Mouse (Mus musculus) layer of hippocampus, adult 11-12 months (tissue): ENCODE results near the gene Diaph2.
"Not testable (repeated sequence)": the region's sequence is repeated elsewhere in the genome, so short reads cannot be mapped to it uniquely, and the experiment has no call there.

Experiments used
- DNase-seq: peaks from one replicate; pipeline ENCODE4 v3.0.0; 2022; ENCODE audit warnings: low spot score

Gene Diaph2

DNA sequence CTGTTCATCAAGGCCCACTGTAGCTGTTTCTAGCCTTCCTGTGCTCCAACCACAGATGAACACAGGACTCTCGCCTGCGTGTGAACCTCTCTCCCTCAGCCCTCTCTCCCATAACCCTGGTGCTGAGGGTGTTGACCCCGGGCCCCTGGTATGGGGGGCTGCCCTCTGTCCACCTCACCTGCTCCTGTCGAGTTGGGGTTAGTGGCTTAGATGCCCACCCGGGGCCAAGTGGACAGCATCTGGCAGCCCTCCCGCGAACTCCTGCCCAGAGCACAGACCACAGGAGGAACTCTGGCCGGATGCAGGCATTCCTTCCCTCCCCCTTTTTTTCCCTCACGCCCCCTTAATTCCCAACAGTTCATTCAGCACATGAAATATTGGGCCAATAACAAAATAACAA is 537.5 kb downstream of the Diaph2 start:
- no peak for DNase-seq

DNA sequence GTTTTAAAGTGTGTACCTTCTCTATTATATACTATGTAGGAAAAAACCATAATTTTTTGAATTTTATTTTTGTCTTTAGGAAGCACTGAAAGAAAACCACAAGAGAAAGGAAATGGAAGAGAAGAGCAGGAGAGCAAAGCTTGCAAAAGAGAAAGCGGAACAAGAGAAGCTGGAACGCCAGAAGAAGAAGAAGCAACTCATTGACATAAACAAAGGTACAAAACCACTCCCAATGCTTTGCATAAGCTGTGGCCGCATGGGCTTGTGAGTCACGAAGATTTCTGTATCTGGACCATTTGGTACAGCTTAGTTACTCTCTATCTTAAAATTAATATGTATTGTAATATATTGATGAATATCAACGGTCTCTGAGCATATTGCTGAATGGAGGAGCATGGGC is 540.2 kb downstream of the Diaph2 start:
- no peak for DNase-seq

DNA sequence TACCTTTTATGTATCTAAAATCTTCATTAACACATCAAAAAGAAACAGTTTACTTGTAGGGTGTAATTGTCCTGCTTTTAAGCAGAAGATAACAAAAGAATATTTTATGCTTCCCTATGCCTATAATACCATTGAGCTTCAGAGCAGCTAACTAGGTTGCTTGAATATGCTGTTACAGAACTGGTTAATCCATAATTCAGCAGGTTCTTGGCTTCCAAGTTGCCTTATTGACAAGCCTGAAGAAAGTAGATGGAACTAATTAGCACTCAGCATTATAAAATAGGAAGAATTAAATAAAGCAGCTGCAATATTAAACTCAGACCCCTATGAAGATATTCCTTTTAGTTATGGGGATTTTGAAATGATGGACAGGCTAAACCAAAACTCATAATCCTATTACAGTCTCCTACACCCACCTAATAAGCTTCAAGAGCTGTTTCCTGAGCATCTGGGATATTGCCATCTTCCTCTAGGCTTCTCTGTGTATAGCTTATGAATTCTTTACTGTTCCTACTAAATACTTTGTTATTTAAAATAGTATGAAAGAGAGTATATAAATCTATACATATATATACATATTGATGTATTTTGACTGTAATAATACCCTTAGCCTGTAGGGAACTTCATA is 601.4 kb downstream of the Diaph2 start:
- no peak for DNase-seq

DNA sequence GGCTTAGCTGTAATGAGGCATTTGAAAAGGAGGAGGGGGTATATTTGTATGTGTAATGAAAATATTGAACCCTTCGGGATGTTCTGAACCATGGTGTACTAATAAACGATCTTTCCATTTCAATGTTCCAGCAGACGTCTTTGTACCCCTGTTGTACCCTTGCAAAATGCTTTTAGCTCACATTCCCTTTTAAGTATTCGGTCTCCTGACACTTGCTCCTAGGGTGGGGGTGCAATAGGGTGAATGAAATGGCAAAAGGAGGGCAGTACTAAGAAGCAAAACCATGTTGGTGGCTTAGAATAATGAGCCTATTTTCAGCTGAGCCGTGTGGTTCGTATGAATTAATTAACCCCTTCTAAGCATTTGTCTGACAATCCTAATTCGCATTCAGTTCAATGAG is 601.9 kb downstream of the Diaph2 start:
- DNase-seq: no peak

DNA sequence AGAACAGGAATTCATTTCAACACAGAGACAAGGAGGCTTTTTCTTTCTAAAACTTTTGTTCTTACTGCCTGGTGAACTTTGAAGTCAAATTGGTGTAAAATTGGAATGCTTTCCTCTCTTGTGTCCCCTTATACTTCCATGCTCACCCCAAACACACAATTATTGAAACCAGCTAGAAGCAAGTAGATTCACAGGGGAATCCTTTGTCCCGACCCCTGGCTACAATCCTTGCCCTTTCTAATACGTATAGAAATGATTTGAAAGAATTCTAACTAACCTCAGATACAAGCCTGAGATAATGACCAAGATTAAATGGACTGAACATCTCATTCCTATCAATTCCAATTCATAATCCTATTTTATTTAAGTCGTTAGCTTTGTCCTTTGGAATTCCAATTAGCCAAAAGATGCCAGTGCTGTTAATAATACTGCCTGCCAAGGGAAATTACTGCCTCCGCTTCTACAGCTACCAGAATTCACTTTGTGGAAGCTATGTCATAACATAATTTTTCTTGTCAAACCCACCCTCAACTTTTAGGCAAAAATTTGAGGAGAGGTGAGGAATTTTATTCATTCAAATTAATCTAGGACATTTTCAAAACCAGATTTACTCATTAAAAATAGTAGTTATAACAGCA is 644.1 kb downstream of the Diaph2 start:
- no peak for DNase-seq

DNA sequence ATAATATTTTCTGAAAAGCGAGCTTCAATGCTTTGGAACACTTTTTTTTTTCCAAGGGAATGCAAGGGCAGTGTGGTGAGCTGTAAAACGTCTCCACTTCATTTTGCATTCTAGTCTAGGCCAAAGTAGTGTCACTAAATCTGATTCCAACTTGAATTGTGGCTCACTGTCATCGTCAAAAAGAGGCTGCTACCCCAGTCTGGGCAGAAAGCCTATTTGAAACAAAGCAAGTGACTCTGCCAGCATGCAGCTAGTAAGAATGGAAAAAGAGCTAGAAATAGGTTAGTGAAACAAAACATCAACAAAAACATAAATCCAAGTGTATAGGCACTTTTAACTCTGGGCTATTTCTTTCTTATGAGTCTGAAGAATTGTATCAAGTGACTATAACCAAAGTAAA is 653.7 kb downstream of the Diaph2 start:
- peak; percentile 4 for DNase-seq

DNA sequence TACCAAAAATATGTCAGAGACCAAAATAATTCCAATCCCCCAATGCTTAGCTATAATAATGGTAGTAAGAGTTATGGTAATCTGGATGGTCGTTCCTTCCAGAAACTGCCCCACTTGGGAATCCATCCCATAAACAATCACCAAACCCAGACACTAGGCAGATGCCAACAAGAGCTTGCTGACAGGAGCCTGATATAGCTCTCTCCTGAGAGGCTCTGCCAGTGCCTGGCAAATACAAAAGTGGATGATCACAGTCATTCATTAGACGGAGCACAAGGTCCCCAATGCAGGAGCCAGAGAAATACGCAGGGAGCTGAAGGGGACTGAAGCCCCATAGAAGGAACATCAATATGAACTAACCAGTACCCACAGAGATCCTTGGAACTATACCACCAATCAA is 657.9 kb downstream of the Diaph2 start:
- DNase-seq: not testable (repeated sequence)

DNA sequence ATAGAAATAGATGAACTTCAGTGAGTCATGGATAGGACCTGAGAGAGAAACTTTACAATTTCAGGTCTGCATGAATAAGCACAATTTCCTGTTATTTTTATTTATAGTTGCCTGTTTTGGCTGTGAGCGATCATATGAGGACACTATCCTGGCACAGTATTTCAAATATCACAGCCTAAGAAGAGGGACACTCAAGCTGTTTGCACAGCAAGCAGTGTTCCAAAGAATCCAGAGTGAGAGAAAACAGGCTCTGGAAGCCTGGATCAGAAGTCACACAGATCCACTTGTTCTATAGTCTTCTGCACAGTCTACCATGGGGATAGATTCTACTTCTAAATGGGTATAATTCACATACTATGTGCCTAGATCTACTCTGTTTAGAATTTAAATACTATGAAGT is 659.4 kb downstream of the Diaph2 start:
- DNase-seq: no peak

DNA sequence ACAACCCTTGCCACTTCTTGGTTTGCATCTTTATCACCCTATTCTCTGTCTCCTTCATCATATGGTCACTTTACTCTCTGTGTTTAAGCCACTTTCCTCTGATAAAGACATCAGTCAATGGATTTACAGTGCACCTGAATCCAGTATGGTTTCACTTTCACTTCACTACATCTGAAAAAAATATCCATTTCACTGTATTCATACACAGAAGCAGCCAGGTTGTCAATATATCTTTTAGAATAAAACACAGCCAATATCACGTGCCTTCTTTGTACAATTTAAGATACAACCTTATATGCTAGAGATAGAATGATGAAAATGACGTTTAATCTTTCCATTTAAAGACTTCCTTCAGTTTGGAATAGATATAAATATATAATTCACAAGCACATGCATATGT is 673.6 kb downstream of the Diaph2 start:
- no peak for DNase-seq

DNA sequence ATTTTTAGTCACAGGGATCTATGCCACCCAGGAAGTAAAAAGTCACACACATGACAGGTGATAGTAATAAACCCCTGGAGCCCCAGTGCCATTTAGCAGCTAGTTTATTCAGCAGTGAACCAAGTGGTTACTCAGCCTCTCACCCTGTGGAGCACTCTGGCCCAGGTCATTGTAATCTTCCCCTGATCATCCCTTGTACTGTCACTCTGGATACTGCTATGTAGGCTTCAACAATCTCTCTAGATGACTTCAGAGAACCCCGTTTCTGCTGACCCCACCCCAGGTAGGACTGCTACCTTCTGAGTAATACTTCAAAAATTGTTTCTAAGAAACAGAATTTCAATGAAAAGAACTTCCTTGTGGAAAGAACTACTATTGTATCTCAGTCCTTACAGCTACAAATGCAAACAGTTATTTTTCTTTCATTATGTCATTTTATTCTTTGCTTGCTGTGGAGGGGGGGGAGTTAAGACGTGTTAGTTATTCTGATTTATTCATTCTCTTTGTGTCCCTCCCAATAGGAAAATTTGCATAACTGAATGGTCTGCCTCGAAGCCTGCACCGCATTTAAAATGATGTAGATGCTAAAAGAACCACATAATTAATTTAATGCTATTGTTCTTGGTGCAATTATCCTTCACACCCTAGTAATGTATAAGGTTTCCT is 702.4 kb downstream of the Diaph2 start:
- DNase-seq: no peak

DNA sequence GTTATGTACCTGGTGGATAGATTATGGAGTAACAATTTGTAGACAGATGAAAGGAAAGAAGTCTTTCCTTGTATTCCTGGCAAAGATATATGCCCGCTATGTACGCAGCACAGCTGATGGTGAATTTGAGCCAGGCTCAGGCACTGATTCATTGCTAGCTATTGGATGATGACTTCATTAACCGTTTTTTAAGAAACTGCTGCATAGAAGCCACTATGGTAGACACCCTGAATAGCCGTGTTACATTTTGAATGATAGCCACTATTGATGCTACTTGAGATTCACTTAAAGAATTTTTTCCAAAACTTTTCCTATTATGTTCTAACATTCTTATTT is 702.9 kb downstream of the Diaph2 start:
- DNase-seq: no peak

DNA sequence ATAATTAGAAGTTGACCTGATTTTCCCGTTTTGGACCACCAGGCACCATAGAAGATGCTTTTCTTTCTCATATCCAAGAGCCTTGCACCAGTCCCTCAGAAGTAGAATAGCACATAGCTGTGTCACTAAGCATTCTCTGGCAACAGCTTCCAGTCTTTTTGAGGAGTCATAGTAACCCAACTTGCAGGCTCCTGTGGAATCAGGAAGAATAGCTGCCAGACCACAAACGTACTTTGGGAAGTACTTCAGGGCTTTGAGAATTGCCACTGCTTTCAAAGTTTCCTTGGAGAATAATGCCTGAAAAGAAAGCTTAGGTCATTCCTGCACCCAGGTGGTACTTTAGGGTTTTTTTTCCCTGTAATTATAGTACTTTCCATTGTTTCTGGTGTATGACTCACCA is 723.6 kb downstream of the Diaph2 start:
- DNase-seq: no peak

DNA sequence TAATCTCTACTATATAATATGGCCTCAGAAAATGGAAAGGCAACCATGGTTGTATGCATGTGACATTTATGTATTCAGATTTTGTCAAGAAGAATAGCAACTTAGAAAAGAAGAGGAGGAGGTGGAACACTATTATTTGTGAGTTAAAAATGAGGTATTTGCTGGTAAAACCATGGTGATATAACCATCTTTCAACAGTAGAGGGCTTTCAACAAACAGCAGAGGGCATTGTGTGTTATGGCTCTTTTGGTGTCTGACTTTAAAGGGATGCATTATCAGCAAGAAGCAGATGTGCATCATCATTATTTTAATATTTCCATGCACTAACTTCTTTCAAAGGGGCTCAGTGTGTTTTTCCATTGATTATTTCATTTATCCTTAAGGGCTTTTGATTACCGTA is 731.3 kb downstream of the Diaph2 start:
- no peak for DNase-seq

DNA sequence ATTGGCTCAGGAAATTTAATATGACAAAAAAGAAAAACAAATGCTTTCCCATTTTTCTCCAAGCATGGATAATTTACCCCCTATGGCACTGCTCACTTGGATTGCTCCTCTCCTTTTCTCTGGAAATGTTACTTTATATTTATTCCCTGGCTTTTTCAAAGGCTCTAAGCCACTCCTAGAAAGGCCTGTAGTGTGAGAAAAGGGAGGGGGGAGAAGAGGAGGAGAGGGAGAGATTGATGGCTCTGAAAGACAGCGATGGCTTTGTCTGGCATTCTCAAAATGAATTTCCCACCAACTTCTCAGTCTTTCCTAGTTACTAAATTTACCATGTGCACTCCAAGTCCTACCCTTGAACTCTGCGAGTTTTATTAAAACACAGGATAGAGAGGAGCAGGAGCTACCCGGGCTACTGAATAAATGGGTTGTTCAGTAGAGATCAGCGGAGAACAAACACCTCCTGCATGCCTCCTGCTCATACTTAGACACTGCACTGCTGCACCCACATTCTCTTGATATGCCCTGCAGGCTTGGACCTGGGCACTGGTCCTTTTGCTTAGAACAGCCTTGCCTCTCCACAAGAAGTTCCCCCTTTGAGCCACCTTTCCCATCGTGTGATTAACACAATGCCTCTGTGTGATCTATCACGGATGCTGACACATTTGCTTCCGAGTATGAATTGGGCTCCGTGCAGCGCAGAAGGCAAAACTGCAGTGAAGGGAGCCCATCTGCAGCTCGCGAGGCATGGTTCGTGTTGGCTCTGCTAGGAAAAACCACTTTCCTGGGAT is 753.3 kb downstream of the Diaph2 start:
- DNase-seq: peak; percentile 17

DNA sequence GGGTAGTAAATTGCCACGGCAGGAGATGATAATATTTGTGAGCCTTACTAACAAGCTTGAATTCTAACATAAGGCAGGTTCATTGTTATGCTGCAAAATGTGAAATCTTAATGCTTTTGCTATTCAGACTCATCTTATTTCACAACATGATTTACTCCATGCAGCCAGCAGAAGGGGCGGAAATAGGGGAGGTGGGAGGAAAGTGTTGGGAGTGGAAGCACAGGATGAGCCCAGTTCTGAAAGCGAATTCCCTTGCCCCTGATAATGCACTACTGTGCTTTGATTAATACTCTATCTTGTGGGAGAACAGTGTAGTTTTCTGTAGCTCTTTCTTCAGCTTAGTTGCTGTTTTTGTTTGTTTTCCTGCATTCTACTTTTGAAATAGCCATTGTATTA is 753.9 kb downstream of the Diaph2 start:
- no peak for DNase-seq

DNA sequence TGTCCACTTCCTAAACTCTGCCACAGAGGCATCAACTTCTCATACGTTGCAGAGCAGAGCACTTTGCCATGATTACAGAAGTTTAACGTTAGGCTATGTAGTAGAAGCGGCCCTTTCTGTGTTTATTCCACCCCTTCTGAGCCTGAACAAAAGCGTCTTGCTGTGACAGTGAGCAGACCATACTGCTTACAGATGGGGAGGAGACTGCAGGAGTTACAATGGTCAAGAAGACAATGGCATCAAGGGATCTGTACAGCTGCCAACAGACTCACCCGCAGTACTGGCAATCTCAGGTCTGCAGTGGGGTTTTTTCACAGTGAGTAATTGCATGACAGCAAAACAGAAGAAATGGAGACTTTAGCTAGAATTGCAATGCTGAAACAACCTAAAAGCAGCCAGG is 756.1 kb downstream of the Diaph2 start:
- DNase-seq: no peak
